Comparison of ENCODE assay signal across 1 mouse cellular context in genomic region chr19:46033911-46034310, GRCm38 (mm10).
TF ChIP-seq lines count a peak whose summit lies in the region.

No protein-coding gene starts in this region.

TF ChIP-seq in MEL, 35 proteins besides CTCF, POLR2A, EP300 and RAD21:
- no peak for TF ChIP-seq HCFC1 (IDR thresholded peaks at IDR 0.05; ENCODE audit: low read depth, low read length)
- TF ChIP-seq POLR2AphosphoS2 (IDR thresholded peaks at IDR 0.05; ENCODE audit: low read length), result peak; percentile 31; the same call in 1 of the 2 replicates
